Mouse (Mus musculus) monocyte, adult 2 months (primary cell): ENCODE results near the gene Nmb.
"Not testable (repeated sequence)": the region's sequence is repeated elsewhere in the genome, so short reads cannot be mapped to it uniquely, and the experiment has no call there.

ENCODE experiments used
- DNase-seq, 2 experiments: peaks; one replicate each; pipeline ENCODE4 v3.0.0; 2022; ENCODE audit warnings: low spot score in 2 of 2, low read depth in 1 of 2

Gene Nmb

DNA sequence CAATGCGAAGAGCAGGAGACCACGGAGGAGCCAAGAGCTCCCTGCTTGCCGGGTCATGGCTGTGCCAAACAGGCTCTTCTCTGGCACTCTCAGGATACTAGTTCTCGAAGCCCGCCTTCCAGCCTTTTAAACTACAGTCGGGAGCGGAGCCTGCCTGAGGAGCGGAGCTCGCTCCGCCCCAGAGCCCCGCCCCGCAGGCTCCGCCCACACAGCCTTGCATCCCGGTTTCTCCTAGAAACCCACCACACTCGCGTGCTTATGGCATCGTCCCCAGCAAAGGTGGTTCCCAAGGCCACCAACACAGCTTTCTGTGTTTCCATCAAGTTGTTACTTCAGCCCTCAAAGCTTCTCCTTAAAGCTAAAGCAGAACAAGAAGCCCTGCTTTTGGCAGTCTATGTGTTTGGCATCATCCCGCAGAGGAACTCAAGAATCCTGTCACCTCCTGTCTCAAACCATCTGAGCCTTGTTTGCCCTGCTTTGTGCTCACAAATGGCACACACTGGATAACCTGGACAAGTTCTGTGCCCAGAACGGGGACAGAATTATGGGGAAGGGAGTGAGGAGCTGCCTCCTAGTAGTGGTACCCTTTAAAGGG lies at the start of gene Nmb:
Gene Nmb (minus strand): TSS at position 156 of the 595 bp plus-strand sequence.
- DNase-seq, result no peak

DNA sequence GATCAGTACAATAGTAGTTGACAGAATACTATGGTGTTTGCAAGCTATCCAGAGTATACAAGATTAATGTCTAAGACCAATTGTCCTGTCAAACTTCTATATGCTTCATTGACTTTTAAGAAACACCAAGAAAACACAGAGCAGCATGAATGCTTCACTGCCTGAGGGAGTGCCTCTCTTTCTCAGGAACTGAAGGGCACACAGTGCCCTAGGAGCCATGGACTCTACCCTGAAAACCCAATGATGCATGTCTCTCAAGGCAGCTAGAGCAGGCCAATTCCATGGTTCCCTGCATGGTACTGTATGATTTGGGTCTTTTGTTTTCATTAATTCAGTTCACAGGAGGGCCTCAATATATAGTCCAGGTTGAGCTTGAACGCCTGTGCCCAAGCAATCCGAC lies 49.4 kb upstream of the Nmb start:
- DNase-seq, result no peak

DNA sequence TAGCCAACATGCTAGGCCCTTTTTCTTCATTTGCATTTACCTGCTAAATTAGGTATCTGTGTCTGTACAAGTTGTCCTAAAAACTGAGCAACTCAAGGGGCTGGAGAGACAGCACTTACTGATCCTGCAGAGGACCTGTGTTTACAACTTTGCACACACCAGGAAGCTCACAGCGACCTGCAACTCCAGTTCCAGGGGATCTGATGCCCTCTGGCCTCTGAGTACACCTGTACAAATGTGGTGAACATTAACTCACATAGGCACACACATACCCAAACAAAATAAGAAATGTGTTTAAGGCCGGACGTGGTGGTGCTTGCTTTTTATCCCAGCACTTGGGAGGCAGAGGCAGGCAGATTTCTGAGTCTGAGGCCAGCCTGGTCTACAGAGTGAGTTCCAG lies 47.3 kb upstream of the Nmb start:
- no peak for DNase-seq

DNA sequence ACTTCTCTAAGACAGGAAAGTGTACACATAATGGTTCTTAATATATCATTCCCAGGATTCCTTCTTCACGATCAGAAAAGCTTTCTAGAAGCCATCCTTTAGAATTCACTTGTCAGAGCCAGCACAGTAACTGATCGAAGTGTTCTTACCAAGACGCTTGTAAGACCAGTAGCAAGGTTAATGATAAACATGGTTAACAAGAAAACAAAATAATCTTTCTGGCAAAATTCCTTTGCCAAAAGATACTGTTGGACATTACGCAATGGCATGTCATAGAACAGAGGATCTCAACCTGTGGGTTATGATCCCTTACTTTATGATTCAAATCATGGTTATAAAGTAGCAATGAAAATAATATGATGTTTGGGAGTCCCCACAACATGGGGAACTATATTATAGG lies 46.6 kb upstream of the Nmb start:
- no peak for DNase-seq

DNA sequence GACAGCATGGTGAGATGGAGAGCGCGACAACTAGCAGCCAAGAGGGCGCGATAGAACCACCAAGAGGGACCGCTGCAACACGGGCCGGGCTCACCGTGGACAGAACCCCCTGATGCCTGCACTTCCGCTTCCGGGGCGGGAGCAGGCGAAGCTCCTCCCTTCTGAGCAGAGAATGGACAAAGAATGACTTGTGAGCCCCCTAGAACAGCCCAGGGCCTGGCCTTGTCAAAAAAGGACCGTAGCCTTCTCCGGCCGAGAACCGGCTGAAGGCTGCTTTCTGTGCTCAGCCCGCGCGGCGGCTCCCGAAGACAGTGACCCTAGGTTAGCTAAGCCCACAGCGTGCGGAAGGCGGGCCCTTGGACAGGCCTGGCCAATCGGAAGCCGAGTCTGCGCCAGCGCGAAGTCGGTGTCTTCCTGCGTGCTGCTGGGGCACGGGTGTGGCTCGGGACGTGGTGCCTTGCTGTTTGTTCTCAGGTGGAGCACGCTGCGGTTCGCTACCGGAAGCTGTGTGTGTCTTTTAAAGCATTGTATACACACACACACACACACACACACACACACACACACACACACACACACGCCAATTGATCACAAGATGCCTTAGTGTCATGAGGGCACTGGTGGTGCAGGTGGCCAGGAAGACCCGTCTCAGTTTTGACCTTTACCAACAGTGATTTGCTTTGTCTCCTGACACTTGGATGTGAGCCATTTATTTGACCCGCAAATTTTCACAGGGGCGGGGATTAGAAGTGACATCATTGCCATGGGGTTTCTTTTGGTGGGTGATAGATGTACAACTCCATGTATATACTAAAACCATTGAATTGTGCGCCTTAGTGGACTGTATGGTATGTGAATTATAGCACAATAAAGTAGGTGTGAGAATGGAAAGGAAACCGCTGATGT lies 42.8 kb upstream of the Nmb start, which contains the start of gene Sec11a:
Gene Sec11a (minus strand): TSS at position 336 of the 906 bp plus-strand sequence.
- peak; percentile 77 to 85 for DNase-seq

DNA sequence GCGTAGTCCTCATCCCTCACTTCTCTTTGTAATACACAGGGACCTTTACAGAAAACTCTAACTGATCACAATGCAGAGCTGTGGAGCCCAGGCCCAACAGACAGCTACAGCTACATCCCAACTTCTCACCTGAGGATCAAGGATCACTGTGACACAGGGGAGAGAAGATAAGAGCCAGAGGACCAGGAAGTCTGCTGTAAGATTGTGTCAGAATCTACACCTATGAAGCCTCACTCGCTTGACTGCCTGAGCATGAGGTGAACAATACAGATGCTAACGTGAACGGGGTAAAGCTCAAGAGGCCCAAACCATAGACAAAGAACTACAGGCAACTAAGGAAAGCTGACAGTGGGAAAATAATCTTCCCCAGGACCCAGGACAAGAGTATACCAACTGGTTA lies 34.9 kb upstream of the Nmb start:
- no peak for DNase-seq

DNA sequence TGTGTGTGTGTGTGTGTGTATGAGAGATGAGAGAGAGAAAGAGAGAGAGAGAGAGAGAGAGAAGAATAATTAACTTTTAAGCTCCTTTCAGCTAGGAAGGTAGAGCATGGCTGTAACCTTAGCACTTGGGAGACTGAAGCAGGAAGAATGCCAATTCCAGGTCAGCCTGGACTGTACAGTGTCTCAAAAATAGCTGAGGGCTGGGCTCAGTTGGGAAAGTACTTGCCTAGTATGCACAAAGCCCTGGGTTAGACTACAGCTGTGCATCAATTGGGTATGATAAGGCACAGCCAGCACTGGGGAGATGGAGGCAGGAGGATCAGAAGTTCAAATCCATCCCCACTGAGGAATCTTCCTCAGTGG lies 32.4 kb upstream of the Nmb start:
- not testable (repeated sequence) for DNase-seq

DNA sequence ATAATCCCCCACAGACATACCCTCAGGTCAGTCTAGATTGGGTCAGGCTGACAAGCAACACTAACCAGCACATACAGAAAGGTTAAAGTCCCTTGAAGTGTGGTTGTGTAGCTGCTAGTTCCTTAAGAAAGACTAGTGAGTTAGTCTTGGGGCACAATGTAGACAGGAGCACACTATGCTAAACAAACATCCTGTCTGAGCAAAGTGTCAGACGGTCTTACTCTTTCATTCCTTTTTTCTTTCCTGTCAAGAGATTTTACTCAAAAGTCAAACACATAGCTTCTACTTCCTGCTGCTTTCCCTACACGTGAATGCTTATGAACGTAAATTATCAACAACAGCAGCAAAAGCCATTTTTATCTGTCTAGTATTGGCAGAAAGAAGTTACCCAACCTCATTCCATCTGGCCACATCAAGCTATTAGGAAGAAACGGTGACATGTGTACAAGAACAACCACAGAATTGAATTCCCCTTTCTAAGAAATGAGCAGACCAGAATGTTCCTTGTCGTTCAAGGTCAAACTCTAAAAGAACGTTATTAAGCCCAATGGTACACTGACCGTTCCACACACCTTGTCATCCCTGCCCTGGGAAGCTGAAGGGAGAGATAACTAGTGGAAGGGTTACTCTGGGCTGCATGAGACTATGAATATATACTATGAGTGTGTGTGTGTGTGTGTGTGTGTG lies 31.9 kb upstream of the Nmb start:
- not testable (repeated sequence) for DNase-seq

DNA sequence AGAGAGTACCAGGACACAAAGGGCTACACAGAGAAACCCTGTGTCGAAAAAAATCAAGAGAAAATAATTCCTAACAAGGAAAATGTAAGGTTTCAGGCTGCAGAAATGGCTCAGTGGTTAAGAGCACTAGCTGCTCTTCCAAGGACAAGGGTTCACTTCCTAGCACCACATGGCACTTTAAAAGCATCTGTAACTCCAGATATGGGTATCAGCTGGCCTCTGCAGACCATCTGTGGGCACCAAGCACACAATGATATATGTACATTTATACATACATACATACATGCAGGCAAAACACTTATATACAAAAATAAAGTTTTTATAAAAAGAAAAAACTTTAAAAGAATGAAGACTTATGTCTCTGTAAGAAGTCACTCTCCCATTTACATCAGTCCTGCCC lies 31.0 kb upstream of the Nmb start:
- DNase-seq, result no peak

DNA sequence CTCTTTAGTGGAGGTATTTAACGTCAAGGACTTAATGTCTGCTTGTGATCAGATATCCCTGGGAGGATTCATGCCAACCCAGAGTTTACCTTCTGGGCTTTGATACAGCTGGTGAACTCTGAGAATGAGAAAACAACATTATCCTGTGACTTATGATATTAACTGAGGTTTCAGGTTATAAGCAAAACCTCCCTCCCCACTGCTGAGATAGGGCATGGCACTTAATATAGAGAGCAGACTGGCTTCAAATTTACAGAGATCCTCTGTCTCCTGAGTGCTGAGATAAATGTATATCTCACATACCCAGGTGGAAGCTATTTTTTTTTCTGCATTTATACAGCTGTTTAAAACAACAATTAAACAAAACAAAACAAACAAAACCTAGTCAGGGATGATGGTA lies 27.9 kb upstream of the Nmb start:
- no peak for DNase-seq

DNA sequence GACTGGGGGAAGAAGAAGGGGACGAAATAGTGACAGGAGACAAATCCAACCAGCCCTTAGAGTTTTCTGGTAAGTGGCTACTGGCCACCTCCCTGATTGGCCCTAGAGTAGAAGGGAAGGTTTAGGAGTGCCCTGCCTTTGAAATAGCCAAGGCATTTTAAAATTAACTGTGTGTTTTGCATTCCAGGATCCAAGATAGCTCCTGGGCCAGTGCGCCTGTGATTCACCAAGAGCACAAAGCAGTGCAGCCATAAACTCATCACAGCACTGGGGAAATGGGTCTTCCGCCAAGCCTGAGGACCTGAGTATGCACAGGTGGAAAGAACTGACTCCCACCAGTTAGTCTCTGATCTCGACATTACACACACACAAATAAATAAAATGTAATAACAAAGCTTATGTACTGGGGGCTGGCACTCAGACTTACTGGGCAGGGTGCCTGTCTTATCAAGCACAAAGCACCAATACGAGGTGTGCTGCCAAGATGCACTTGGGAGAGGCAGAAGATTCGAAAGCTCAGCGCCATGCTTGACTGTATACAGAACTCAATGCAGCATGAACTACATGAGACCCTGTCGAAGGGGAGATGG lies 26.8 kb upstream of the Nmb start:
- no peak for DNase-seq

DNA sequence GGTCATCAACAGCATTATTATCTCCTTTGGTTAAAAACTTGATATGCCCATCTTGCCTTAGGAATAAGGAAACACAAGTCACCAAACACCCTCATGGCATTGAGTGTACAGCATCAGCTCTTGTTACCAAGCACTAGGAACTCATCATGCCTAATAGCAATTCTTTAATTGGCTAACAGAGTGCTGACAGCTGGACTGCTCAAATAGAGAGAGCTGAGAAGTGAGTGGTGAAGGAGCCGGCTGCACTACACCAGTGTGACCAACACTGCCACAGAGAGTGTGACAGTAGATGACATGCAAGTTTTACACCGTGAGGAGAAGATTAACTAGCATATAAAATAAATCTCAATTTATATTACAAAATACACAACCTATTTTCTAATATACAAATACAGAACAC lies 18.3 kb upstream of the Nmb start:
- no peak for DNase-seq

DNA sequence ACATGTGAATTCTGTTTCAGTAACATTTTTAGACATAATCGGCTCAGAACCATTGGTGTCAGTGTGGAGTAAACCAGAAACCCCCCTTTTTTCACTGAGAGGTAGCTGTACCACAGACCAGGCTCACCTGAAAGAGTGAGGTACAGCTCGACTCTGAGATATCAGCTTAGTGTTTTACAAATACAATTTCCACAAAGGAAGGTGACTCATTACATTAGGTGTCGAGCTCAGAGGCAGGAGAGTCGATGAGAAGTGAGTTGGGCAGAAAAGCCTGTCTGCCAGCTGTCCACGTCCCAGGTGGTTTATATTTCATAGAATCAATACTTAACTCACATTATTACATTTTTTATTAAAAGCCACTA lies 14.8 kb upstream of the Nmb start:
- no peak for DNase-seq

DNA sequence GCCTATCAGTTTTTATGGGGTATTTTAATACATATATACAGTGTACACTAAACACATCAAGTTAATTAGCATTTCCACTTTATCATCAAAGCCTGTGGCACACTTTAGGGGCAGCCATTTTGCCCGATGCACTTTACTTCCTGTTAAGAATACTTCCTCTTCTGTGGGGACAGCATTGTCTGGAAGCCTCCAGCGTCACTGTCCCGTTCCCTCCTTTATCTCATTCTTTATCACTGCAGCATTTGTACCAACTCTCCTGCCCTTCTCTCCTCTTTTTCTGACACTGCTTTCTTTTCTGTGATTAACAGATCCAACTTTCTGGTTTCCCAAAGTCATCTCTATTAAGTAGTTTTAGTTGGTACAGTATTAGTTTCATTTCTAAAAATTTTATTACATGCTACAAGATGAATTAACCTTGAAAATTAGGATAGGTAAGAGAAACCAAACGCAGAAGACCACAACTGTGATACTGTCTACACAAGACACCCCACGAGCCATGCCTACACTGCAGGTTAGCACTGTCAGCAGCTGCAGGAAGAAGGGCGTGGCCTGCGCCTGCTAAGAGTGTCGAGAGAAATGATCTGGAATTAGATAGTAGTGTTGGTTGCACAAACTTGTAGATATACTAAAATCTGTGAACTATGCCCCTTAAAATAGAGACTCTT lies 14.2 kb upstream of the Nmb start:
- peak in 1 of 2 experiments; percentile 12 for DNase-seq

DNA sequence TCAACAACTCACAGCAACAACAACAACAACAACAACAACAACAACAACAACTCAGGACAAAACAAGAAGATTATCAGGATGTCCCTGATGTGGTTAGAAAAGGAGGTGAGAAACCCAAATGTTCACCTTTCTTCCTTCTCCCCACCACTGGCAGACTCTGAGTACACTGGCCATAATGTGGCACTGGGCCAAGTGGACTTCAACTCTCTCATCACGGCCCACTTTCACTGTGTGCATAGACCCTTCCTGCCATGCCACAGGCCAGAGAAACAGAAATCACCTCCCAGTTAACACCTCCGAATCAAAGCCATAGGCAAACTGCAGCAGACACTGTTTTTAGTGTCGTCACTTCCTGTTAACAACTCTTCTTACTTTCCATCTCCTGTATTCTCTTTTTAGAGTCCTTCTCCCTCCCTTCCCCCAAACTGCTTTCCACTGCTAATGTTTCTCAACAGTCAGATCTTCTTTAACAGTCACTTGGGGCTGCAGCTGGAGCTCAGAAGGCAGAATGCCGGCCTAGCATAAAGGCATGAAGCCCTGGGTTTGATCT lies 13.1 kb upstream of the Nmb start:
- no peak for DNase-seq

DNA sequence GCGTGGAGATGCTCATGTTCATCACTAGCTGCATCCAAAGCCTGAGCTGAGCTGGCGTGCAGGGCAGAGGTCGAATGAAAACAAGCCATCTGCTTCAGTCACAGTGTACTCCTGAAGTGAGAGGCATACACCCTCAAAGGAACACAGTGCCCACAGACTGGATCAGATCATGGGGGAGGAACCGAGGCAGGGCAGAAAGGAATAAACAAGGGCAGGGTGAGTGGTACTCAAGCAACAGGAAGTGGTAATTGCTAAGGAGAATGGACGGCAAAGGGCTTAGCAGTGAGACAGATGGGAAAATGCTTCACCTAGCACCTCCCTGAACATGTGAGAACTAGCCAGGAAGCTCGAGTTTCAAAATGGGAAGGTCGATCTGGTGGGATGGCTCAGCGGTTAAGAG lies 7.6 kb upstream of the Nmb start:
- DNase-seq, result no peak

DNA sequence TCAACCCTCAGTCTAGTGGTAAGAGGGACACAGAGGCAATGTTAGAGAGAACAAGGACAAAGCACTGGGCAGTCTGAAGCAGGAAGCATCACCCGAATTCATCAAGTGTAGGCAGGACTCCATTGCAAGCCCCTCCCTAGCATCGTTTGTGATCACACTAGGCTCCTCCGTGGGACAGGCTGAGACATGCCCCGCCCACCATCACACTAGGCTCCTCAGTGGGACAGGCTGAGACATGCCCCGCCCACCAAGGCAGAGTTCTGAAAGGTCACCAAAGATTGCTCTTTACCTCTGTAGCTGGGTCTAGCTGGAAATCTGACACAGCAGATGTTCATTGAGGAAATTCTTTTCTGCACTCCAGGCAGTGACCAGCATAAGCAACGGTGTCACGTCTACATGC lies 6.2 kb upstream of the Nmb start:
- DNase-seq, result no peak

DNA sequence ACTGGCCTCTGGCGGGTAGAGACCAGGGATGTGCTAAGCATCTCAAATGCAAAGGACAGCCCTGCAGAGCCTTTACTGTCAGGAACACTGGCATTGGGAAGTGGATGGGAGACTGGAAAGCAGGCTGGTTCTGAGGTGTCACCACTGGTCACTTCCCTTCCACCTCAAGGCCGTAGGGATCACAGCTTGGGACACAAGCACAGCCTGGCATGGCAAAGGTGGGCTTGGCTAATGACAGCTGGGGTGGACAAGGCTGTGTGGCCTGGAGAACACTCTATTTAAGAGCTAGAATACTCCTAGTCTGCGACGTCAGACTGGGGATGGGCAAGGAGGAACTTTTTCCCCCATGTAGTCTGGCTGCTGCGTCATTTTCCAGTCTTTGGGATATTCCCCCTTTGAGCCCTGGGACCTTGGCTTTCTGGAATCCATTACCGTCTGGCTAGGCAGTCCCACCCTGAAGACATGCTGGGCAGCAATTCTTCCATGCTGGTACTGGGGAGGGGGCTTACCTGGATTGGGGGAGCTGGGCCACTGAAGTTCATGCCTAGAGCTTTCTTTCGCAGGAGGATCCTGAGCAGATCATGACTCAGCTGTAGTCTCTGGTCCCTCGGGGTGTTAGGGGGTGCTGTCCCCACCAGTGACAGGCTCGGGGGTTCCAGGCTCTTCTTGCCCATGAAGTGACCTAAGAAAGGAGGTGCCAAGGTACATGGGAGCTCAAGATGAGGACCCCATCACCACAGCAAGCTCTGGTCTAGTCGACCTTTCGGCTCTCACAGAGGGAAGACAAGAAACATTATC lies 1.1 kb downstream of the Nmb start:
- DNase-seq, result no peak

DNA sequence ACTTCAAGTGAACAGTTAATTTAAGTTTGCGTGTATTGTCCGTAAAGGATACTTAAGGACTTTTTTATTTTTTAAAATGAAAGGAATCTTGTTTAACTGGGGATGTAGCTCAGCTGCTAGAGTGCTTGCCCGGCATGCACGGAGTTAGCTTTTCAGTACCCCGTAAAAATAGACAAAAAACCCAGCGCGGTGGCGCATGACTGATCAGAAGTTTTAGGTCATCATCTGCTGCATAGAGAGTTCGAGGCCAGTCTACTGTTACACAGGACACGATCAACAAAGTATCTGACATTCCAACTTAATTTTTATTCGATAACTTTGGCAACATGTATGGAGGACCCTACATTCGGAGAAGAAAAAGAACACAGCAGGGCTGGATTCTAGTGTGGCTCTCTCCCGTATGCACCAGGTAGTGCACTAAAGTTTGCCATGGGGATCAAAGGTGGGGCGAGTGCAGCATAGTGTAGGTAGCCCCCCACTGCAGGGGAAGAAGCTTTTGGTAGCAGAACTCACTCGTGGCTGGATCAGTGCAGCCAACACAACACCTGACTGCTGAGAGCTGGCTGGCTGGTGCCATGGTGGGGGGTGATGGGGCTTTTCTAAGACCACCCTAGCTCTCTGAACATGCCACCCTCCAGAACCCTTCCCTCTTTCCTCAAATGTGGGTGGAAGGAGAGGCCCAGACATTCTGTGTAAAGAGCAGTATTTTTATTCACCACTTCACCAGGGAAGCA lies 3.2 kb downstream of the Nmb start:
- no peak for DNase-seq
